Mouse (Mus musculus) v-Abl transformed pro-B cells (cell line): ENCODE results near the gene Odf4.
"Not testable (repeated sequence)": the region's sequence is repeated elsewhere in the genome, so short reads cannot be mapped to it uniquely, and the experiment has no call there.

Experiments
- in situ Hi-C, 2 experiments: fragments of 400-800 bp; cut with MboI; formaldehyde crosslinking; loops; one replicate each; pipeline ENCODE4 v1.15.1; 2025; ENCODE audit not compliant: unreplicated experiment in 2 of 2

Odf4 gene

DNA sequence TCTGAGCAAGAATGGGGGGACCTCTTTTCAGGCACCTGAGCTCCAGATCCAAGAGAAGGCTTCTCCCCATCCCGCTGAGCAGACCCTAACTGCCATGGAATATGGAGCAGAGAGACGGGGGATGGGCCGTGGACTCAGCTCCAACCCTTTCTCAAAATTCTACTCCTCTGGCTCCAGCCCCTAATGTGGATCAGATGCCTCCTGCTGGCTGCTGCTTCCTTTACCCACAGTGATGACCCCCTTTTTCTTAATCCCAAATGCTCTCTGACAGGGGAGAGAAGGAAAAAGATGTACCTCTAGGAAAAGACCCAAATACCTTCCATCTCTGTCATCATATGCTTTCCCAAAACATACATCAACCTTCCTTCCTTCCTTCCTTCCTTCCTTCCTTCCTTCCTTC is at the start of gene Odf4:
Gene Odf4 (minus strand): TSS at position 101 of the 400 bp plus-strand sequence.
- in situ Hi-C loops, result no loop called here

DNA sequence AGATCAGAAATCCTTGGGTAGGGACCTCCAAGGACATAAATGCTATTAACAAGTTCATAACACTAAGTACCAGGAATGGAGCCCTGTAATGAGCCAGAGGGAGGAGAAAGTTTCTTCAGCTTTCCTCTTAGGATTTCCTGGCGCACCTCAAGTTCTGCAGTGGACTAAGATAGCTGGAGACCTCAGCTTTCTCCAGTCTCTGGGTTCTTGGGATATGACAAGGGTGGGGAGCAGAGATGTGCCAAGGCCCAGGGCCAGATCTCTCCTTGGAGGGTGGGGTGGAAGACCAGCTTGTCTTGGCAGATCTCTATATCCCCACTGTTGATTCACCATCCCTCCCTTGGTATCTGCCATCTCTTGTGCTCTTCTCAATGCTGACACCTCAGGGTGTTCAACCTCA is 48.7 kb upstream of the Odf4 start:
- in situ Hi-C loops, result loop anchor here in 1 of 2 experiments (25.0 kb wide), 1 partner anchor 413 kb away; the partner anchor contains the start of gene Mfsd6l

DNA sequence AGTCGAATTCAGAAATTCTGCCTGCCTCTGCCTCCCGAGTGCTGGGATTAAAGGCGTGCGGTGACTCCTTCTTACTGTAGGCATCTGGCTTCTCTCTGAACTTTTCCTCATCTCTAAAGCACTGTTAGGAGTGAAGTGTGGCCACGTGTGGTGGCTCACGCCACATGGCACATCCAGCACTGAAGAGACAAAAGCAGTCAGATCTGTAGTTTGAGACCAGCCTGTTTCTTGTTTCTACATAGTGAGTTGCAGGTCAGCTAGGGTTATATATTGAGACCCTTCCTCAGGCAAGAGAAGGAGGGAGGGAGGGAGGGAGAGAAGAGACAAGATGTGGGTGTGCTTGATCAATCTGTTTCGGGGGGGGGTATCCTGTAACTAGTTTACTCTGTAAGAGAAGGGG is 48.2 kb upstream of the Odf4 start, which contains the start of gene Rangrf:
Gene Rangrf (minus strand): TSS at position 101 of the 400 bp plus-strand sequence.
- in situ Hi-C loops, result loop anchor here in 1 of 2 experiments (25.0 kb wide), 1 partner anchor 413 kb away; the partner anchor contains the start of gene Mfsd6l

DNA sequence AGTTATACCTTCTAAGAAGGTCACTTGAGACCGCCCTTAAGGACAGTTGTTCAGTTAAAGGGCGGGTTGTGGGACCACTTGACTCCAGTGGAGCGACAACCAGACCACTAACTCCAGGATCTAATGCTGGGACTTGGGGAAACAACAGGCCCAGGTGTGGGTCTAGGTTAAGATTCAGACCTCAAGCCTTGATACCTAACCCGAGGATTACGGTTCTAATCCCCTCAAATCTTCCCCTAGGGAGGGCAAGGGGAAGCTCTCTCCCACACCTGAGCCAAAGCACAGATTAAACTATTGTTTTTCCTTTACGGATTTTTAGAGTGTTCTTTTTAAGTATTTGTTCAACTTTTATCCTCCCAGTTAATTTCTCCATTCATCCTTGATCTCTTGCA is 47.2 kb upstream of the Odf4 start:
- in situ Hi-C loops, result no loop called here

DNA sequence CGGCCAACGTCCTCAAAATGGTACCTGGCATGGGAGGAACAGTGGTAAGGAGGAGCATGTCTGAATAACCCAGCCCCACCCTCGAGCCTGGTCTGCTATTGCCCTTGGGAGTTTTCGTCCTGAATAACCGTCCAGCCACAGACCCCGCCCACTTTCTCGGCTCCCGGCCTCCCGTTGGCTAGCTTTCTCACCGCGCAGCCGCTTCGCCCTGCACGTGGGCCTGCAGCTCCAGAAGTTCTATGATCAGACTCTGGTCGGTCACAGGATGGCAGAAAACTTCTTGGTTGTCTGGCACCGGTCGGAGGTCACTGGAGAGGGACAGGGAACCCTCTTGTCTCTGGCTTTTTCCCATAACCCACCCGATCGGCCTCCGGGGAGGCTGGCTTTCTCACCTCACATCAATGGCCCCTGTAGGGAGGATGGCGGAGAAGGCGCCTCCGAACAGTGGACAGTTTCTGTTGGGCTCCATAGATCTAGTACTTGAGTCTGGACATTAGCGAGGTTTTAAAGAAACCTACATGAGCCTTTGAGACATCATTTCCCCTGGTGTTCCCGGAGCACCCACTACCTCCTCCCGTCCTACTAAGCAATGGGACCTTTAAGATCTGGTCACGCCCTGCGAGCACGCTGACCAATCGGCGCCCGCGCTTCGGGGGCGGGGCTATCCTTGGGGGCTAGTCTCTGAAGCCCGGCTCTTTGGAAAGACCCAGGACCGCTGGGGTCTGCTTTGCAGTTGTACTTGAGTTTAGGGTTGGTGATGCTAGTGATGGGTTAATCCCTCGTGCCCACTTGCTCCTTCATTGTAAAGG is 46.6 kb upstream of the Odf4 start:
- in situ Hi-C loops, result not testable (repeated sequence)

DNA sequence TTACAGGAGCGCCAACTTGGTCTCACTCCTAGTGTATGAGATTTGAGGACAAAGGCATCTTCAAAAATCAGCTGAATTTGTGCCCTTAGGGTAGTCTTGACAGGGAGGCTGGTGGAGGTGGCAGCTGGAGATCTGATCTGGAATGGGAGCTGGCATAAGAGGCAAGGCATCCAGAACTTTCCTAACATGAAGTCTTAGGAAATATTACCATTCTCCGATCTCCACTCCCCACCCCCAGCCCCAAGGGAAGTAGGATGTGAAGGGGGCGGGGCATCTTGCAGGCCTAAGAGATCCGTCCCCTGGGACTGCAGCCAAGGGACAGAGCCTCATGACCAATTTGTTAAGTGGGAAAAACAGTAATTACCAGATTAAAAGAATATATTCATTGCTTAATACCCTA is 43.4 kb upstream of the Odf4 start:
- in situ Hi-C loops, result no loop called here

DNA sequence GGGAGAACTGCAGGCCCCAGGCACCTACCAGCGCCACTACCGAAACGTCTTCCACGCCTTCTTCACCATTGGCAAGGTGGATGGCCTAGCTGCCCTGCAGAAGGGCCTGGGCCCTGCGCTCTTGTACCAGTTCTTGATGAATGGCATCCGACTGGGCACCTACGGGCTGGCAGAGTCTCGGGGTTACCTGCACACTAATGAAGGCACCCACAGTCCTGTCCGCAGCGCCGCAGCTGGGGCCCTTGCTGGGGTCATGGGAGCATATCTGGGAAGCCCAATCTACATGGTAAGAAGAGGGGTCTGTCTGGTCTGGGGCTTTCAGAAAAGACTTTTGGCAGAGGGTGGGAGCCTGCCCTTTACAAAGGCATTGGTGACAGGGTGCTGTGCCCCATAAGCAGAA is 41.9 kb upstream of the Odf4 start:
- in situ Hi-C loops, result loop anchor here (5.0 to 10.0 kb wide), 2 partner anchors 64 to 66 kb away; no protein-coding TSS in a partner anchor

DNA sequence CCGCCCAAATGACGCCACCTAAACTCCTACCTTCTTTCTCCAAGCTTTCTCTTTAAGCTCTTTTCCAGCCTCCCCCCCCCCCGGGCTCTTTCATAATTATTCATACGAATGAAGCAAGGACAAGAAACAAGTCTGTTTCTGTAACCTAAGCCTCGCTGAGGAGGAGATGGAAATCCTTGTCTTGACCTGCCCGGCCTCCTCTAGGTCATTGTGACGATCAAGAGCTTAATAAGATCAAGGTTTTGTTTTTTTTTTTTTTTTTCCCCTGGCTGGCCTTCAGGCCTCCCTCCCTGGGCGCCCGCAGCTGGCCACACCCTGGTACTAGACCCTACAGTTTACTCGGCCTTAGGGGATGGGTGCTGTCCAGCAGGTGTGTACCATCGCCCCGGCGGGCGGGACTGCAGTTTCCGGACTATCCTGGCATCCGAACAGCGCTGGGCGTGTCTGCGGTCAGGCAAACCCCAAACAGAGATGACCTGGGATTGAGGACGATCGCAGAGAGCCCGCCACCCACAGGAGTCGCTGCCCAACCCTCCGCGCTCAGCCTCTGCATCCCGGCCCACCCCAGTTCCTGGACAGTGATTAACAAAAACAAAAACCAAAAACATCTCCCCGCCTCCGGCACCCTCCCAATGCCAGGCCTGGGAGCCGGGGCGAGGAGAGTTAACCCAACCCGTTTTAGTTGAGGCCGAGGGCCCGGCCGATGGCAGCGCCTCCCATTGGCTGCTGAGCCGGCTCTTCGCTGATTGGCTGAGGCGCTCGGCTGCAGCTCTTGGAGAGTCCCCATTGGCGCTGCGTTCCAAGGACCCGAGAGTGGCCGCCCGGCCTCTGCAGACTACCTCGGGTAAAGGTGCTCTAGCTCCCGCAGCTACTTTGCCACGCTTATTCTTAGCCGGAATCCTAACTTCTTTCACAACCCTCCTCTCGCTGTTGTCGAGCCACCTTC is 40.7 kb upstream of the Odf4 start, which contains the start of gene Slc25a35:
Gene Slc25a35 (plus strand): TSS at position 795 of the 946 bp plus-strand sequence.
- in situ Hi-C loops, result loop anchor here (5.0 to 10.0 kb wide), 2 partner anchors 65 to 67 kb away; no protein-coding TSS in a partner anchor

DNA sequence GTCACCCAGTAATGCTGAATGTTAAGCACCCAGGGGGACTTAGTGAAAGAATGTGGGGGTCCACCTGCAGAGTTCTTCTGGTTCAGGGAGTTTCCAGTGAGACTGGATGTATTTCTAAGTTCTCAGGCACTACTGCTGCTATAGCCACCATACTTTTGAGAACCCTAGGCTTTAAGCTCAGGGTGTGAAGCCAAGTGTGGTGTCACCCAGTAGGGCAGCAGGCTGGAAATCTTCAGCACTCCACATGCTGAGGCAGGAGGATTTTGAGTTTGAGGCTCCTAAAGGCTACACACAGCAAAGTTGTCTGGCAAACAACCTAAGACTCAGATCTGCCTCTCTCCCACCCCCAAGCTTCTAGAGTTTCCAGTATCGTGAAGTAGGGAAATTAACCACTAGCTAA is 39.7 kb upstream of the Odf4 start:
- in situ Hi-C loops, result loop anchor here (5.0 to 10.0 kb wide), 2 partner anchors 66 to 68 kb away; no protein-coding TSS in a partner anchor

DNA sequence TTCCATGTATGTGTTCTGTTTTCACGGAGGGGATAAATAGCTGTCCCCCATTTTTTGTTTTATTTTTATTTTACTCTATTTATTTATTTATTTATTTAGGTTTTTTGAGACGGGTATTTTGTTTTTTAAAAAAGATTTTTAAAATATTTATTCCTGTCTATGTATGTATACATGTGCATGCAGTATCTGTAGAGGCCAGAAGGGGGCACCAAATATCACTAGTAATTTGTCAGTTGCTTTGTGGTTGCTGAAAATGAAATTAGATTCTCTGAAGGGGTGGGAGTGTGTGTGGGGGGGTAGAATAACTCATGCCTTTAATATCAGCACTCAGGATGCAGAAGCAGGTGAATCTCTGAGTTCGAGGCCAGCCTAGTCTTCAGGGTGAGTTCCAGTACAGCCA is 39.0 kb upstream of the Odf4 start:
- in situ Hi-C loops, result loop anchor here (5.0 to 10.0 kb wide), 2 partner anchors 66 to 69 kb away; no protein-coding TSS in a partner anchor

DNA sequence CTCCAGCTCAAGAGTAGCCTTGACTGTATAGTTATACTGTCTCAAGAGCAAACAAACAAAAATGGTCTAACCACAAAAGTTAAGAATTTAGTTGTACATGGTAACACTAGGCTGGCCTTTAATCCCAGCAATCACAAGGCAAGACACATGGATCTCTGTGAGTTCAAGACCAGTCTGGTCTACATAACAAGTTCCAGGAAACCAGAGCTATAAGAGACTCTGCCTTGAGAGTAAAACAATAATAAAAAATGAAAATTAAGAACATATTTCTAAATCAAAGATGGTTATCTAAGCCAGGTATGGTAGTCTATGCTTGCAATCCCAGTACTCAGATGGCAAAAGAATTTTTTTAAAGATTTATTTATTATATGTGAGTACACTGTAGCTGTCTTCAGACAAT is 38.2 kb upstream of the Odf4 start:
- in situ Hi-C loops, result loop anchor here (5.0 to 10.0 kb wide), 2 partner anchors 67 to 70 kb away; no protein-coding TSS in a partner anchor

DNA sequence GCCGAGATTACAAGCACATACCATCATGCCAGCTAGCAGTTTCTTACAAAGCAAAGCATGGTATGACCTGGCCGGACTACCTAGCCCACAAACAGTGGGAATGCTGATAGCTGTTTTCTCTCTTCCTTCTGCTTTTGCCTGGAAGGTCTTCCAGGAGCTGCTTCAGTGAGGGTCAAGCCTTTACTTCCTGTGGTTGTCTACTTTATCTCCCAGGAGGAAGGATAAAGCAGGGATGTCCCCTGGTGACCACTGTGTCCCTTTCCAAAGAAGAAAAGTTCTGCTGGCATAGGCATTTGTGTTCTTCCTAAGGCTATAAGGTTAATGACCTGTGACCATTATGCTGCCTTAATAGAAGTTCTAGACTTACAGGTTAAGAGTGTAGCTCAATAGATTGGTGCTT is 36.5 kb upstream of the Odf4 start:
- in situ Hi-C loops, result loop anchor here in 1 of 2 experiments (10.0 kb wide), 1 partner anchor 71 kb away; no protein-coding TSS in a partner anchor

DNA sequence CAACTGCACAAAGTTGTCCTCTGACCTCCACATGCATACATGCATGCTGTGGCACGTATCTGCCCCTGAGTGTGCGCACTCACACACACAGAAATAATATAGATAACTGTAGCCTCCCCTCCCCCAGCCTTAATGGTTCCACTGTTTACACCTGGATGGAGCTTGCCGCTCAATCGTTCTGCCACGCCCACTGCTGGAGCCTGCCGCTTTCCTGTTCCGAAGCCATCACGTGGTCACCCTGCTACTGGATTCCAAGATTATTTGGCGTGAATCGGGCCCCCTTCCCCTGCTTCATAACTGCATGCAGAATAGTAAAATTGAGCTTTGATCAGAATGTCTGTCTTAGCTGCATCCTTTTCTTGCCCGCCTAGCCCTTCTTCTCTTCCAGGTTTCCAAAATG is 35.3 kb upstream of the Odf4 start:
- in situ Hi-C loops, result loop anchor here in 1 of 2 experiments (10.0 kb wide), 1 partner anchor 73 kb away; no protein-coding TSS in a partner anchor

DNA sequence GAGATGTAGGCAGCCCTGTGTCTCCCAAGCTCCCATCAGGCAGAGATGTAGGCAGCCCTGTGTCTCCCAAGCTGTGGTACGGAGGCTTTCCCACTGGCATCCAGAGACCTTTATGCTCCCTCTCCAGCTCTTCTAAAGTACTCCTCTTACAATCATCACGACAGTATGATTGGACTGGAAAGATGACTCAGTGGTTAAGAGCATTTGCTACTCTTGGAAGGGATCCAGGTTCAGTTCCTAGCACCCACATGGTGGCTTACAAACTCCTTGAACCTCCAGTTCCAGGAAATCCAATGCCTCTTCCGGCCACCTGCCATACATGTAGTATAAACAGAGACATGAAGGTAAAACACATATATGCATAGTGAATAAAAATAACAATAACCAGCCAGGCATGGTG is 34.7 kb upstream of the Odf4 start:
- in situ Hi-C loops, result loop anchor here in 1 of 2 experiments (10.0 kb wide), 1 partner anchor 73 kb away; no protein-coding TSS in a partner anchor

DNA sequence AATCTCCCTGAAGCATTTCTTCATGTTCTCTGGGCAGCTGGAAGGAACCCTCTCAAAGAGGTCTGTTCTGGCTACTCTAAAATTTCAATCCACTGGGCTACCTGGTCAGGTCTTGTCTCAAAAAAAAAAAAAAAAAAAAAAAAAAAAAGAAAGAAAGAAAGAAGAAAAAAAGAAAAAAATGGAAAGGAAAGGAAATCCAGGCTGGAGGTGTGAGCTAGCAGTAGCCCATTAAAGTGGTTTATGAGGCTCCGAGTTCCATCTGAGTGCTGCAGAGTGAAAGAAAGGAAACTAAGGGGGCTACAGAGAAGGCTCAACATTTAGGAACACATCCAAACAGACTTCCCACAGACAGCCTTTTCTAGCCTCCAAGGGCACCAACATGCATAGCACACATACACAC is 31.1 kb upstream of the Odf4 start:
- in situ Hi-C loops, result no loop called here

DNA sequence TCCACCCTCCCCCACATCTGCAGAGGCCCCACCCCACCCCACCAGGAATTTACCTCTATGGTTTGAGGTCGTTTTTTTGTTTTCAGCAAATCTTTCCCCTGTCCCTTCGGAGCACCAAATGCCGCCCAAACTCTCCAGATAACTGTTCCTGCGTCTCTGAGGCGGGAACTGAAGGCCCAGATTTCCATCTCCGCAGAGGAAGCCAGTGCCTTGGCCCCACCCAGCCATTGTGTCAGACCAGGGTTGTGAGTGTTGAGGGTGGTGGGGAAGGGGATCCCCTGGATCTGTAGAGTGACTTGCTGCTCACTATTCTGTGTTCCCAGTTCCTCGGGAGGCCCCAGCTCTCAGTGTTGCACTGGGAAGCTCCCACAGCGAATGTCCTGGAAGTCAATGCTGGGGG is 30.4 kb upstream of the Odf4 start, which contains the start of gene Arhgef15:
Gene Arhgef15 (minus strand): TSS at position 173 of the 400 bp plus-strand sequence.
- in situ Hi-C loops, result no loop called here

DNA sequence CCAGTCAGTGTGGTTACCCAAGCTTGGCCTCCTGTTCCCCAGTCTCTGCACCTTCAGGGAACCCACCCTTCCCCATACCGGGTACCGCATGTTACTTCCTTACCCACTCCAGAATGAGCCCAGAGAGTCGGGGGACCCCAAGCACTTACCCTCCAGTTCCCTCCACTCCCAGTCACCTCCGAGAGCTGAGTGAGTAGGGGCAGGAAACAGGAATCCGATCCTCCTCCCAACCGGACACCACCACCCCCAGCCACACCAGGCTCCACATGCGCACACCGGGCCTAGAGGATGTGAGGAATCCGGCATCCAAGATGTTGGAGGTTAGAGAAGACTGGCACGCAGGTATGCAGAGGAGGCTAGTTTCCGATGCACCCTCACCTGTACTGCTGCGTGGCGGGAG is 29.8 kb upstream of the Odf4 start:
- in situ Hi-C loops, result no loop called here

DNA sequence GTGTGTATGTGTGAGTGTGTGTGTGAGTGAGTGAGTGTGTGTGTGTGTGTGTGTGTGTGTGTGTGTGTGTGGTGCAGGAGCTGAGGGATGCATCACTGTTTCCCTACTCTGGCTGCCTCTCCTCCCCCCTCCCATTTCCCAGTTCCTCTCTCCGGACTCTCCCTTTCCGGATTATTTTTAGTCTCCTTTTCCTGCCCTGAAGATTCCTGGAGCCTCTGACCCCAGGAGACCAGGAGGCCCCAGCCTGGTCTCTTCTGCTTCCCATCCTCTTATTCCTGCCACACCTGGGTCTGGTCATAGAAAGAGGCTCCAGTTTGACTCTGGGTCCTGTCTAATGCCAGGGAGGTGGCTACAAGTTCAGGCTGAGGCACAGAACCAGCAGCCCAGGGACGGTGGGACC is 29.2 kb upstream of the Odf4 start:
- in situ Hi-C loops, result no loop called here

DNA sequence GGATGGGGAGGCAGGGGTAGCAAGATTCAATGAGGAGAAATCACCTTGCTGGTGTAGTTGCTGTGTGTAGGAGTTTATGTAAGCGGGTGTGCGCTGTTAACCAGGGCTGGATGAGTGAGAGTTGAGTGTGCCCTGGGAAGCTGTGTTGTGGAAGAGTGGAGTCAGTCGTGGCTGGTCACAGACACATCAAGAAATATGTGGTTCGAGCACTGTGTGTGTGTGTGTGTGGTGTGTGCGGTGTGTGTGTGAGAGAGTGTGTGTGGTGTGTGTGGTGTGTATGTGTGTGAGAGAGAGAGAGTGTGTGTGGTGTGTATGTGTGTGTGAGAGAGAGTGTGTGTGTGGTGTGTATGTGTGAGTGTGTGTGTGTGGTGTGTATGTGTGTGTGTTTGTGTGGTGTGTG is 28.6 kb upstream of the Odf4 start:
- in situ Hi-C loops, result no loop called here

DNA sequence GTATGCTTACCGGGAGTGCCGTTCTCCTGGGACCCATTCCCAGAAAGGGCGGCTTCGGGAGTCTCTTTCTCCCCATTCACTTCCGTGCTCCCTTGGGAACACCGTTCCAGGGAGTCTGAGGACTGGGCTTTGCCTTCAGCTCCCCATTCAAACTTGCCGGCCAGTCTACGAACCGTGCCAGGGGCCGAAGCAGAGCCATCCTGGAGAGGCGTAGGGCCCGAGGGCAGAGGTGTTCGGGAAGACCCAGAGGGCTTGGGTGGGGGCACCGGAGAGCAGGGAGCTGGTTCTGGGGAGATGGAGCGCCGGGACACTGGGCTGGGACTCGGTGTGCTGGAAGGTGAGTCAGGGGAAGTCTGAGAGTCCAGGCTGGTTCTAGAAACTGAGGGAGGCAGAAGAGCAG is 27.5 kb upstream of the Odf4 start:
- in situ Hi-C loops, result no loop called here
